Mouse (Mus musculus): ENCODE measurements at regions not wholly inside any gene's neighbourhood (a gene's known extent, or its start where the extent isn't known, plus 50 kb on each side); places are given as distances from the start of the nearest gene placed in this dataset.

GRCm38 (mm10) chr15:31673038-31673437 is 71.4 kb downstream of the Fam173b start:
- peak; percentile 82 for ATAC-seq (ENCODE audit: insufficient number of reproducible peaks, low FRiP score, low TSS enrichment)

GRCm38 (mm10) chr15:31676771-31677191 is 75.1 kb downstream of the Fam173b start:
- no peak for ATAC-seq (ENCODE audit: insufficient number of reproducible peaks, low FRiP score, low TSS enrichment)

- no peak for ATAC-seq (ENCODE audit: insufficient number of reproducible peaks, low FRiP score, low TSS enrichment)
These were observed 91.5 kb downstream of the Fam173b start for GRCm38 (mm10) chr15:31693109-31693508.

- ATAC-seq (ENCODE audit: insufficient number of reproducible peaks, low FRiP score, low TSS enrichment), result peak; percentile 86
These were observed 93.4 kb downstream of the Fam173b start for GRCm38 (mm10) chr15:31694877-31695671.

DNA sequence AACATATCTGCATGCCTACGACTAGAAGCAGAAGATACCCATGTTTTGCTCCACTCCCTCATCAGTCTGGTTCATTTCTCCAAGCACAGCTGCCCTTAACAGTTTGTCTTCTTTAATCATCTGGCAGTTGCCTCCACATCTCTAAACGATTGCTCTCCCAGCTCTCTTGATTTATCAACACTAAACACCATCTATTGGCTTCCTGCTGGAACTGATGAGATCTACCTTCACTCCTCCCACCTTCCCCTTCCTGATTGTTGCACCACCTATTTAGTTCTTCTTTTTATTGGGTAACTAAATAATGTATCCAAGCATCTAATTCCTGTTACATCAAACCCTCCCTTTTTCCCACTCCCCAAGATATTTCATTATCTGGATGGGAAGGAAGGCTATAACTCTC is 101.7 kb downstream of the Fam173b start:
- ATAC-seq (ENCODE audit: insufficient number of reproducible peaks, low FRiP score, low TSS enrichment), result no peak

GRCm38 (mm10) chr15:31707416-31707815 is 105.8 kb downstream of the Fam173b start:
- ATAC-seq (ENCODE audit: insufficient number of reproducible peaks, low FRiP score, low TSS enrichment), result no peak

DNA sequence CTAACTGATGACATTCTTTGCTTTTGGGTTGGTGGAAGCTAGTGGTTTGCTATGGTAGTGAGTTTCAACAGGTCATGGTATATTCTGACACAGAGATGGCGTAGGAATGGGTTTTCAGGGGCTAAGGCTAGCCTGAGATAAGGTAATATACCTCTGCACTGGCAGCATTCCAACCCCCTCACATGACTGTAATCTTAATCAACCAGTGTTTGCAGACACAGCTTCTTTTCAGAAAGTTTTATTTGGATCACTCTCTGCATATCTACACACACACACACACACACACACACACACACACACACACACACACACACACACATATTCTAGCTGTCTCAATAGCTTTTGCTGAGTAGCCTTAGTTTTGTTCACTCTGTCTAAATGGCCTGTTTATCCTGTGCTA is 119.4 kb downstream of the Fam173b start:
- no peak for ATAC-seq (ENCODE audit: insufficient number of reproducible peaks, low FRiP score, low TSS enrichment)

DNA sequence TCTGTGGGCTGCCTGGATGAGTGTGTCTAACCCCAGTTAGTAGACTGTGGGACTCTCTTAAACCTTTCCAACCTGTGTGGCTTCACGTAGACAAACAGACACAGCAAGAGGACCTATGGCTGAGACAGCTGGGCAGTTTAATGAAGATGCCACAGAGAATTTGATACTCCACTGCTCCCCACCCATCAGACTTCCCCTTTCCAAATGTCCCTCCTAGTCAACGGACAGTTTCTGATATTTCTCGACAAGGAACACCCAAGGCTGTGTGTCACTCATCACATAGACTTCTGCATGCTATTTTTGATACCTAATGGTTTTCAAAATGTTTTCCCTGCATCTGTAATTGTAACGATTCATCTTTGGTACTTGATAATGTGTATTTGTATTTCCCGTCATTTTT is 120.8 kb downstream of the Fam173b start:
- no peak for ATAC-seq (ENCODE audit: insufficient number of reproducible peaks, low FRiP score, low TSS enrichment)

- ATAC-seq (ENCODE audit: insufficient number of reproducible peaks, low FRiP score, low TSS enrichment), result no peak
These were observed 122.6 kb downstream of the Fam173b start for GRCm38 (mm10) chr15:31724252-31724651.

- ATAC-seq (ENCODE audit: insufficient number of reproducible peaks, low FRiP score, low TSS enrichment), result no peak
These were observed 127.5 kb downstream of the Fam173b start for GRCm38 (mm10) chr15:31729133-31729532.

- ATAC-seq (ENCODE audit: insufficient number of reproducible peaks, low FRiP score, low TSS enrichment), result no peak
These were observed 140.0 kb downstream of the Fam173b start for GRCm38 (mm10) chr15:31741686-31742085.

GRCm38 (mm10) chr15:31744570-31744969 is 142.9 kb downstream of the Fam173b start:
- ATAC-seq (ENCODE audit: insufficient number of reproducible peaks, low FRiP score, low TSS enrichment), result no peak

DNA sequence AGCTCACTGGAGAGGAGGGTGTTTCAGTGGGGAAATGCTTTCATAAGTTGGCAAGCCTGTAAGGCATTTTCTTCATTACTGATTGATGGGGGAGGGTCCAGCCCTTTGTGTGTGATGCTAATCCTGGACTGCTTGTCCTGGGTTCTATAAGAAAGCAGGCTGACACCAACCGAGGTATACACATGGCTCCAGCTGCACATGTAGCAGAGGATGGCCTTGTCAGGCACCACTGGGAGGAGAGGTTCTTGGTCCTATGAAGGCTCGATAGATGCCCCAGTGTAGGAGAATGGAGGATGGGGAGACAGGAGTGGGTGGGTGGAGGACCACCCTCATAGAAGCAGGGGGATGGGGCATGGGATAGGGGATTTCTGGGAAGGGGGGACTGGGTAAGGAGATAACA is 151.0 kb downstream of the Fam173b start:
- ATAC-seq (ENCODE audit: insufficient number of reproducible peaks, low FRiP score, low TSS enrichment), result no peak

- ATAC-seq (ENCODE audit: insufficient number of reproducible peaks, low FRiP score, low TSS enrichment), result peak; percentile 64
These were observed 152.1 kb downstream of the Fam173b start for GRCm38 (mm10) chr15:31753578-31754281.

- no peak for ATAC-seq (ENCODE audit: insufficient number of reproducible peaks, low FRiP score, low TSS enrichment)
These were observed 167.6 kb downstream of the Fam173b start for GRCm38 (mm10) chr15:31768959-31769844.

GRCm38 (mm10) chr15:31783081-31783480 is 181.4 kb downstream of the Fam173b start:
- no peak for ATAC-seq (ENCODE audit: insufficient number of reproducible peaks, low FRiP score, low TSS enrichment)

- ATAC-seq (ENCODE audit: insufficient number of reproducible peaks, low FRiP score, low TSS enrichment), result no peak
These were observed 183.4 kb downstream of the Fam173b start for GRCm38 (mm10) chr15:31785022-31785421.

- ATAC-seq (ENCODE audit: insufficient number of reproducible peaks, low FRiP score, low TSS enrichment), result no peak
These were observed 197.2 kb downstream of the Fam173b start for GRCm38 (mm10) chr15:31798863-31799262.

- peak; percentile 58; the same call in 1 of the 2 replicates for ATAC-seq (ENCODE audit: insufficient number of reproducible peaks, low FRiP score, low TSS enrichment)
These were observed 203.9 kb downstream of the Fam173b start for GRCm38 (mm10) chr15:31805522-31805921.

DNA sequence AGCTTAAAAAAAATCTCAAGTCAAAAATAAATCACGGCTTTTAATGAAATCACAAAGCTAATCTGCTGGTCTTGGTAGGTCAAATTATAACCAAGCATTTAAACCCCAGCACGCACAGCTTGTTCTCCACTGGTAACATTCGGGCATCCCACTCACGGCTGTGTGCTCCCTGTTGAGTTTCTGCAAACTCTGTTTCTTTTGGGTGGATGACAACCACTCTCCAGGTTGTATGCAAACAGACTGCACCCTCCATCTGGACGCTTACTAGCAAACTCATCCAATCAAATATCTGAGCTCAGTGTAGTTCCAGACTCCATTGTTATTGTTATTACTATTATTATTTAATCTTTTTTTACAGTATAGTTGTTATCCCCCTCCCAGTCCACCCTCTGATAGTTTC is 213.9 kb downstream of the Fam173b start:
- ATAC-seq (ENCODE audit: insufficient number of reproducible peaks, low FRiP score, low TSS enrichment), result no peak

- ATAC-seq (ENCODE audit: insufficient number of reproducible peaks, low FRiP score, low TSS enrichment), result peak; percentile 63; the same call in 1 of the 2 replicates
These were observed 217.6 kb downstream of the Fam173b start for GRCm38 (mm10) chr15:31819219-31819618.
